Mouse (Mus musculus) left cerebral cortex, adult 9 months (tissue): Measurements from ENCODE around the gene Prtg.

Source experiments
- DNase-seq, 2 experiments: peaks; one replicate each; pipeline ENCODE4 v3.0.0; 2022; ENCODE audit warnings: low spot score in 2 of 2

The Prtg gene

GRCm38 (mm10) chr9:72809077-72809476 is 2.4 kb downstream of the Prtg start:
- DNase-seq: no peak

- no peak for DNase-seq
These were observed 3.9 kb downstream of the Prtg start for GRCm38 (mm10) chr9:72810607-72811006.

GRCm38 (mm10) chr9:72812091-72812490 is 5.4 kb downstream of the Prtg start:
- DNase-seq: no peak

- no peak for DNase-seq
These were observed 6.2 kb downstream of the Prtg start for GRCm38 (mm10) chr9:72812594-72813570.

GRCm38 (mm10) chr9:72825511-72825910 is 18.8 kb downstream of the Prtg start:
- no peak for DNase-seq

- no peak for DNase-seq
These were observed 19.3 kb downstream of the Prtg start for GRCm38 (mm10) chr9:72825976-72826375.

- no peak for DNase-seq
These were observed 22.1 kb downstream of the Prtg start for GRCm38 (mm10) chr9:72828616-72829257.

GRCm38 (mm10) chr9:72833992-72834696 is 27.5 kb downstream of the Prtg start:
- DNase-seq: peak; percentile 12 to 27

GRCm38 (mm10) chr9:72835007-72835406 is 28.3 kb downstream of the Prtg start:
- peak in 1 of 2 experiments; percentile 14 for DNase-seq

- DNase-seq: no peak
These were observed 30.2 kb downstream of the Prtg start for GRCm38 (mm10) chr9:72836708-72837495.

GRCm38 (mm10) chr9:72837598-72838160 is 31.0 kb downstream of the Prtg start:
- DNase-seq: no peak

- no peak for DNase-seq
These were observed 31.6 kb downstream of the Prtg start for GRCm38 (mm10) chr9:72838256-72838655.

- no peak for DNase-seq
These were observed 32.8 kb downstream of the Prtg start for GRCm38 (mm10) chr9:72839346-72839990.

GRCm38 (mm10) chr9:72844496-72844895 is 37.8 kb downstream of the Prtg start:
- peak in 1 of 2 experiments; percentile 73 for DNase-seq

- DNase-seq: no peak
These were observed 39.5 kb downstream of the Prtg start for GRCm38 (mm10) chr9:72846160-72846559.

- DNase-seq: no peak
These were observed 44.9 kb downstream of the Prtg start for GRCm38 (mm10) chr9:72851541-72851940.

GRCm38 (mm10) chr9:72851979-72852378 is 45.3 kb downstream of the Prtg start:
- DNase-seq: no peak

- DNase-seq: no peak
These were observed 47.1 kb downstream of the Prtg start for GRCm38 (mm10) chr9:72853681-72854190.

GRCm38 (mm10) chr9:72856721-72857120 is 50.0 kb downstream of the Prtg start:
- no peak for DNase-seq

- DNase-seq: no peak
These were observed 54.1 kb downstream of the Prtg start for GRCm38 (mm10) chr9:72860764-72861163.
